Comparison of ENCODE assay signal across 16 mouse cellular contexts in genomic region chr2:71351727-71351987, GRCm38 (mm10).
"Had no signal": no experiment of that assay in that cellular context is flagged by ENCODE, and none has a peak within 500 bp of the region (broad histone marks: within the 10 kb centered on the region; RNA-seq: fewer than 3 reads in every experiment).

No protein-coding gene starts in this region.

- H3K9me3 ChIP-seq: midbrain, embryonic 10.5 days; midbrain, embryonic 12.5 days; midbrain, embryonic 15.5 days; neural tube, embryonic 12.5 days had no signal

- H3K4me1 ChIP-seq: neural tube, embryonic 12.5 days had no signal

- H3K4me2 ChIP-seq: lung, embryonic 14.5 days; midbrain, embryonic 12.5 days; midbrain, embryonic 15.5 days; neural tube, embryonic 12.5 days had no signal

- DNase-seq: lung, adult 18-20 months; lung, embryonic 14.5 days; lung, postnatal 10 days; lung, postnatal 4 days; retina, postnatal 1 day; right cerebral cortex, adult 18-20 months; right cerebral cortex, postnatal 25 days; right cerebral cortex, postnatal 4 days; spleen, adult 18-20 months; thymus, adult 18-20 months; thymus, postnatal 14 days; thymus, postnatal 36 days had no signal

- H3K36me3 ChIP-seq: midbrain, embryonic 10.5 days; midbrain, embryonic 12.5 days; midbrain, embryonic 15.5 days; neural tube, embryonic 12.5 days had no signal

- ATAC-seq: midbrain, embryonic 15.5 days had no signal

- H3K4me3 ChIP-seq: midbrain, embryonic 10.5 days; midbrain, embryonic 12.5 days; midbrain, embryonic 15.5 days; neural tube, embryonic 12.5 days had no signal

- H3K27ac ChIP-seq: midbrain, embryonic 10.5 days; midbrain, embryonic 12.5 days; midbrain, embryonic 15.5 days; neural tube, embryonic 12.5 days had no signal

- H3K27me3 ChIP-seq: midbrain, embryonic 12.5 days; midbrain, embryonic 15.5 days; neural tube, embryonic 12.5 days had no signal

- H3K9ac ChIP-seq: lung, embryonic 14.5 days; midbrain, embryonic 12.5 days; midbrain, embryonic 15.5 days; neural tube, embryonic 12.5 days had no signal
